Mouse (Mus musculus): ENCODE measurements around the gene Pip4k2c. TPM values are rescaled to one million over a fixed set of nuclear protein-coding genes. Genes with fewer than 3 reads are reported as not detected.

Gene Pip4k2c
- total RNA-seq (2014; fragmentation: Nextera tagmentation) (58.6 and 59.9 TPM in 2 replicates), total RNA-seq (2017) (28.0 and 35.3 TPM in 2 replicates)

DNA sequence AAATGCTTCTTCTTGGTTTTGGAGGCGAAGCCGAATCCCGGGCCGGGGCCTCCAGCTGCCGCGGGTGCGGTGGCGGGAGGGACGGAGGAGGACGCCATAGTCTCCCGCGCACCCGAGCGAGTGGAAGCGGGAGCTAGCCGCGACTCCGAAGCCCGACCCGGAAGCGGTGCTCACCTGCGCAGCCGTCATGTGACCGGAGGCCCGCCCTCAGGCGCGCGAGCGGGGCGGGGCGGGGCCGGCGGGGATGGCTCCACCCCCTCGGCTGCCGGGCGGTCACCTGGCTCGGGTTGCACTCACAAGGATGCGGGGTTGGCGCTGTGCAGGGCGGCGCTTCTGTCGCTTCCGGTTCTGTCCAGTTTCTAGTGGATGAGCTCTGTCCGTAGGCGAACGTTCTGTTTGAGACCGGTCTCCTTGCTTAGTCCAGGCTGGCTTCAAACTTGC is at the start of gene Pip4k2c:
Gene Pip4k2c (minus strand): TSS at position 172 of the 441 bp plus-strand sequence.
- peak; percentile 88 for ATAC-seq (replicated peaks; ENCODE audit: low FRiP score, low TSS enrichment, poor library complexity, severe bottlenecking)

DNA sequence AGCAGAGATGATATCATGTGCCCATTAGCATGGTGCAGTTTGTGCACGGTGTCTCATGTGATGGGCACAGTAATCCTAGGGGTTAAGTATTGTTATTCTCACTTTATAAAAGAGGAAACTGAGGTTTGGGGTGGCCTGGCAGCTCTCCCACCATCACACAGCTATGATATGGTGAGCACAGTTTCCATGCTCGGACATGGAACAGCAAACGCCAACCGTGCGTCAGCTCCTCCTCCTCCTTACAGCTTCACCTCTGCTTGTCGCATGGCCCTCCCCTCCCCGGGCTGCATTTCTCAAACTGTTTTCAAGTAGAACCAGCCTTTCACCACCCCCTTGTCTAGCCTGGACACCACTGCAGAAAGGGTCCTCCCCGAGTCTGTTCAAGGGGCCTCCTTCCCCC is 47.1 kb upstream of the Pip4k2c start:
- no peak for ATAC-seq (replicated peaks; ENCODE audit: low FRiP score, low TSS enrichment, poor library complexity, severe bottlenecking)

DNA sequence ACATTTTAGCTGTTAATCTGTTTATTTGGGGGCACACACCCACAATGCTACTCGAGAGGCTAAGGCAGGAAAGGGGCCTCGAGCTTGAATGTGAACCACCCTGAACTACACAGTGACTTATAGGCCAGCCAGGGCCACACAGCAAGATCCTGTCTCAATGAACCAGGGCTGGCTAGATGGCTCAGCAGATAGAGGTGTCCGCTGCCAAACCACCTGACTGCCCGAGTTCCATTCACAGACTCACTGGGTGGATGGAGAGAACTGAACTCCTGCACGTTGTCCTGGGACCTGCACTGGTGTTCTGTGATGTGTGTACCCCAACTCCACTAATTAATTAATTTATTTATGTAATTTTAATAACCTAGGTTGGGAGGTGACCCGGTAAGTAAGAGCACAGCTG is 46.4 kb upstream of the Pip4k2c start:
- ATAC-seq (replicated peaks; ENCODE audit: low FRiP score, low TSS enrichment, poor library complexity, severe bottlenecking) = no peak

DNA sequence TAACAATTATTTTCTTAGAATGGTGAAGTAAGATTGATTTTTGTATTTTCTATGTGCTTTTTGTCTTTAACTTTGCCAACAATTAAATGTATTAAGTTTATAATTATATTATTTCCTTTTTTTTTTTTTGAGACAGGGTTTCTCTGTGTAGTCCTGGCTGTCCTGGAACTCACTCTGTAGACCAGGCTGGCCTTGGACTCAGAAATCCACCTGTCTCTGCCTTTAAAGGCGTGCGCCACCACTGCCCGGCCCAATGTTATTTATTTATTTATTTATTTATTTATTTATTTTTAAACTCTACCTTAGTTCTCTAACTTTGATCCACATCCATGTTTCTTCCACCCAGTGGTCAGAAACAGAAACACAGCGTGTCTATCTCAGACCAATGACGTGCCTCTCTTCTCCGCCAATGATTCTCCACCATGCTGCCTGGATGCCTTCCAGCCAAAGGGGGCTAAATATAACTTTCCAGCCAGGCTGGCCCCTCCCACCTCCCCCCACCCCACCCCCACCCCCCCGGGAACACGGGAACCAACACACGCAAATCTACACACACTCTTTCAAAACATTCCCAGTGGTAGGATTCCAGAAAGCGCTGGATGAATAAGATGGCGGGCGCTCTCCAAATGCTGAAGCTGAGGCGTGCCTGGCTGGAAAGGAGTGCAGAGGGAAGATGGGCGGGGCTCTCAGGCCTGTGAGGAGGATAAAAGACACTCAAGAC is 44.4 kb upstream of the Pip4k2c start:
- ATAC-seq (replicated peaks; ENCODE audit: low FRiP score, low TSS enrichment, poor library complexity, severe bottlenecking) = no peak; the same call in 1 of the 2 replicates

DNA sequence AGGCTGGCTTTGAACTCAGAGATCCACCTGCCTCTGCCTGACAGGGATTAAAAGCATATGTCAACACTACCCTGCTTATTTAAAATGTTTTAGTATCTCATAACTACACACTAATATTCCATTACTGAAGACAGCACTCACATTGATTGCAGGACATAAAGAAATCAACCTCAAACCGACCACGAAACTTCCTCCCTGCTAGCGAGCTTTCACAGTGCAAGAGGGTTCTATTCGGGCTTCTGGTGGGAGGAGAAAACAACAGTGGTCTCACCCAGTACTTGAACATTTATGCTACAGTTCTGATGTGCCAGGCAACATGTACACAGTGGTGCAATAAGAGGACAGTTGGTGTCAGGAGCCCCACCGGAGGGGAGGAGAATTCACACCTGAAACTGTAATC is 39.4 kb upstream of the Pip4k2c start:
- no peak for ATAC-seq (replicated peaks; ENCODE audit: low FRiP score, low TSS enrichment, poor library complexity, severe bottlenecking)

DNA sequence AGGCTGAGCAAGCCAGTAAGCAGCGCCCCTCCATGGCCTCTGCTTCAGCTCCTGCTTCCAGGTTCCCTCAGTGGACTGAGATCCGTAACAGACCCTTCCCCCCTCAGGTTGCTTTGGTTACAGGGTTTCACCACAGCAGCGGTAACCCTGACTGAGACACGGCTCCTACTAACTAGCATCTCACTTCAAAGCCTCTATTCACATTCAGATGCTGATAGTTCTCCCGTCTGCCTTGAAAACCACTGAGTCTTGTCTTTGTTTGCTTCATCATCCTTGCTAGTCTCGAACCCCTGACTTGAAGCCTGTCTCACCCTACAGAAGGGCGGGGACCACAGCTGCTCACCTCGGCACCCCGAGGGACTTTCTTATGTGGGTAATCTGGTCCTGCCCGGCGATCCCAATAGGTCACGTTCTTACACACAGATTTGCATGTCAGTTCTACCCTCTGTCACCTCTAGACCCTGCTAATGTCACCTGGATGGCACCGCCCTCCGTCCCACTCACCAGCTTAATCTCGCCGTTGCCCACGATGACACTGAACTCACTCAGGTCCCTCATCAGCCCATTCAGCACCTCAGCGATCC is 26.9 kb upstream of the Pip4k2c start:
- no peak for ATAC-seq (replicated peaks; ENCODE audit: low FRiP score, low TSS enrichment, poor library complexity, severe bottlenecking)

DNA sequence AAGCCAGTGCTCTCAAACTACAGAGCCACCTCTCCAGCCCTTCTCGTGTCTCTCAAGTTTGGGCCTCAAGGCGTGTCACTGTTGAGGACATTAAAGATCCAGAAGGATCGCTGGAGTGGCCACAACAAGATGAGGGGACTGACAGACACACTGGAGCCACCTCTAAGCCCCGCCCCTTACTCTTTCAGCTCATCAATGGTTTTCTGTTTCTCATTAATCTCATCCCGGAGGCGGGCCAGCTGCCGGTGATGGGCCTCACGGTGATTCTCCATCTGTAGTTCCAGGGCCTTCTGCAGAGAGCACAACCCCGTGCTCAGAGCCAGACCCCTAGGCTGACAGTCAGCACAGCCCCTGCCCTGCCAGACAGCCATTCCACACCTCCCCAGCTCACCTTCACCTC is 25.2 kb upstream of the Pip4k2c start:
- no peak for ATAC-seq (replicated peaks; ENCODE audit: low FRiP score, low TSS enrichment, poor library complexity, severe bottlenecking)

DNA sequence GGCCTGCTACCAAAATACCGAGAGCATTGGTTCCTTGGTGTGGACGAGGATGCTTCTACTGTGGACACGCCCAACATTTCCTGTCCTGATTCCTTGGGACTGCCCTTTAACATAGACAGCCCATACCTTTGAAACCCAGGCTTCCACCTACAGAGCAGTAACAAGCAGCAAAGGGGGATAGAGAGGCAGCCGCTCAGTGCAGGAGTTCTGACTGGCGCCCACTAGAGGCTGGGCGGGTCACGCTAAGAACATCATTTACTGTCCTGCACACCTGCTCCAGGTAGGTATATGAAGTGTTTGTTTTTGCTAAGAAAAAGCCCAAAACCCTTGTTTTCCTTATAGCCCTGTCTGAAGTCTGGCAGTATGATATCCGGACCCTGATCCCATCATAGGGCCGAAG is 21.8 kb upstream of the Pip4k2c start:
- ATAC-seq (replicated peaks; ENCODE audit: low FRiP score, low TSS enrichment, poor library complexity, severe bottlenecking) = no peak

DNA sequence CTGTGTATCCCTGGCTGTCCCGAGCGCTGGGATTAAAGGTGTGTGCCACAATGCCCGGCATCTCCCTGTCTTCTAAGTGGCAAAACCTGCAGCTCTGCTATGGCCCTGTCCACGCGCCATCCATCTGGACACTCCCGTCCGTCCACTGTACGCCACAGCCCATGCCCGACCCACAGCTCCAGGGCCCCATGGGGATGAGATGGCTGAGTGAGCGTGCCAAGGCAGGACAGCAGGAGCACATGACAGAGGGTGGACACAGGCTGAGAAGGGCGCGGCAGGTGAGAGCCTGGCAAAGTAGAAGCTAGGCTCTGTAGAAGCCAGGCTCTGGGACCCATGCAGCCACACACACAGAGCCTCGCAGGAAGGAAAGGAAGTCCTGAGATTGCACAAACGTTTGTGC is 20.4 kb upstream of the Pip4k2c start:
- ATAC-seq (replicated peaks; ENCODE audit: low FRiP score, low TSS enrichment, poor library complexity, severe bottlenecking) = no peak

DNA sequence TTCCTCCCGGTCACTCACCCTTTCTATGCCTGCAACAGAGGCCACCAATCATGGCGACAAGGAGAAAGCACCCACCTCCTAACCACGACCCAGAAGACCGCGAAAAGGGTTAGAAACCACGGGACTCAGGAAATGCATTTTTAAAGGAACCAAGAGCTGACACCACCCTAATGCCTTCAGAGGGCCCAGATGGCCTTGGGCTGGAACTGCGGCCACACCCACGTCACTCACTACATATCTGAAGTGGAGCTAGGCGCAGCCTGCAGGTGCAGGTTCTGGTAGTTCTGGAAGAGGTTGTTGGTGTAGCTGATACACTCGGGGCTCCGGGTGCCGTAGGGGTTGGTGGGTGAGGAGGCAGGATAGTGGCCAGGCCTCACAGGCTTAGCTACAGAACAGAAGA is 19.3 kb upstream of the Pip4k2c start:
- ATAC-seq (replicated peaks; ENCODE audit: low FRiP score, low TSS enrichment, poor library complexity, severe bottlenecking) = peak; percentile 62

DNA sequence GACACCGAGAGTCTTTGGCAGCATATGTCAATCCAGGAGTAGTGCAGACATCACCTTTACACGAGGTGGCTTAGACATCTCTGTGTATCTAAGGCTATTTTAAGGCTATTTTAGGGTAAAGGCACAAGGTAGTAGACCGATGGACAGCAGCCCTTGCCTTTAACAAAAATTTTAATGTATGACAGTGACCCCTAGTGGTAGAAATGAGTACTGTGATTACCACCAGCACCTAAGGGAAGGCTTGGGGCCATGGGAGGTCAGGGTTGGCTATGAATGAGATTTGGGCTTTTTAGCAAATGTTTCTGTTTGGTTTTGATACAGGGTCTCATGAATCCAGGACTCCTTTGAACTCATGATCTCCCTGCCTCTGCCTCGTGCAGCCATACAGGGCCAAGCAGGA is 17.5 kb upstream of the Pip4k2c start:
- 0 out of 2 replicates have a peak, but pooled peaks have one; percentile 57 for ATAC-seq (replicated peaks; ENCODE audit: low FRiP score, low TSS enrichment, poor library complexity, severe bottlenecking)

DNA sequence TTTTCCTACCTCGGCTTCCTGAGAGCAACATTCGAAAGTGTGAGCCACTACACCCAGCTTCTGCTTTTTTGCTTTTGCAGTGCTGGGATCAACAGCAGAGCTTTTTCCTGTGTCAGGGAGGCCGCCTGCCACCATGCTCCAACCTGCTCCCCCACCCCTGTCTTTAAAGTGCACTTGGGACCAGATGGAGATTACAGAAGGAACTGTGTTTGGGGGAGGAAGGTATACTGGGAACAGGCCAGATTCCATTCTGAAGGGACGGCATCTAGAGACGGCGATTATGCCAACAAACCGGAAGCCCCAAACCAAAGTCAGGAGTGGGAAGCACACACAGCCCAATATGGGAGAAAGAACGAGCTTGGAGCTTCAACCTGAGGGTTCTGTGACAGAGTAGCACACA is 15.8 kb upstream of the Pip4k2c start:
- ATAC-seq (replicated peaks; ENCODE audit: low FRiP score, low TSS enrichment, poor library complexity, severe bottlenecking) = no peak

DNA sequence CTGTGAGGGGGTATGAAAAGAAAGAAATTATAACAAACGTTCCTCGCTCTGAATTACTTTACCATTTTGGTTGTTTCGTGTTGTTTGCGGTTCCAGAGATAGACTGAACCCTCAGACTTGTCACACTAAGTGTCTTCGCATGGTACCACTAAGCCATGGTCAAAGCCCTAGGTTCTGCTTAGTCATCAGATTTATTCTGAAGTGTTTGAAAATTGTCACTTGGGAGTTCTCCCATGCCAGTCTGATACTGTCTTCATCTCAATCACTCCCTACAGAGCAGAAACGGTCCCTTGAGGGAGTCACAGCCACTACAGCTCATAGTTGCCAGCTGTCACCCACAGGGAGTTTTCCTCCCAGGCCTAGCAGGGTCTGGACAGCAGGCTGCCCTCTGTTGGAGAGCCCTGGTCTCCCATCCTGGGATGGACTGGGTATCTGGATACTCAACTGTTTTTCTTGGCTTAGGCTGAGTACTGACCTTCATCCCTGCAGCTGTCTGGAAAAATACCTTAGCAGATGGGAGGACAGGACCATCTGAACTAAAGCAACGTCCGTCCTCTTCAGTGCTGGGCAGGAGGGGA is 15.0 kb upstream of the Pip4k2c start:
- ATAC-seq (replicated peaks; ENCODE audit: low FRiP score, low TSS enrichment, poor library complexity, severe bottlenecking) = no peak

DNA sequence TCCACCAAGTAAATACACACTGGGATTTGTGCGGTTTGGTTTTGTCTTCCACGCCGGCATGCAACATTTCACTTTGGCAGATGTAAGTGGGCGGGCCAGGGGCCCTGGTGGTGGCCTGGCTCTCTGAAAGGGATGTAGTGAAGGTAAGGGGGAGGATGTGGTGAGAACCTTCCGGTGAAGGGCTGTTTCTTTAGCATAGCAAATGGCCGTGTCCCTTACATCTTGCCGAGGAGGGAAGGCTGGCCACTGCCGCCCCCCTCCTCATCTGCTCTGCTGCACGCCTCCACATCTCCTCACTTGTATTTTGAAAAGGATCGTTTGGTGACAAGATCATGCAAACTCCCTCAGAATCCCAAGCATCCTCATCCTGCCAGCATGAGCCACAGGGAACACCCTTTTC is 14.3 kb upstream of the Pip4k2c start:
- no peak for ATAC-seq (replicated peaks; ENCODE audit: low FRiP score, low TSS enrichment, poor library complexity, severe bottlenecking)

DNA sequence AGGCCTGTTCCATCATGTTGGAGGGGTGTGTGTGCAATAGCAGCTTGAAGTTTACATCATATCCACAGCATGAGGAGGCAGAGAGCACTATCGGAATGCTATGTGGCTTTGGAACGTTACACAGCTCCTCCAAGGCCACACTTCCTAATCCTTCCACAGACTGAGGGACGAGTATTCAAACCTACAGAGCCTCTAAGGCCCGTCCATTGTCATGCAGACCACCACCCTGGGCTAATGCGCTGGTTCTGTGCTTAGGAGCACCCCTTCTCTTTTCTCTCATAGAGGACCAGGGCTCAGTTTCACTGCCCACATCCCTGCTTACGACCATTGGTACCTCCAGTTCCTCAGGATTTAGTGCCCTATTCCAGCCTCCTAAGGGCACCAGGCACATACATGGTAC is 13.8 kb upstream of the Pip4k2c start:
- no peak for ATAC-seq (replicated peaks; ENCODE audit: low FRiP score, low TSS enrichment, poor library complexity, severe bottlenecking)

DNA sequence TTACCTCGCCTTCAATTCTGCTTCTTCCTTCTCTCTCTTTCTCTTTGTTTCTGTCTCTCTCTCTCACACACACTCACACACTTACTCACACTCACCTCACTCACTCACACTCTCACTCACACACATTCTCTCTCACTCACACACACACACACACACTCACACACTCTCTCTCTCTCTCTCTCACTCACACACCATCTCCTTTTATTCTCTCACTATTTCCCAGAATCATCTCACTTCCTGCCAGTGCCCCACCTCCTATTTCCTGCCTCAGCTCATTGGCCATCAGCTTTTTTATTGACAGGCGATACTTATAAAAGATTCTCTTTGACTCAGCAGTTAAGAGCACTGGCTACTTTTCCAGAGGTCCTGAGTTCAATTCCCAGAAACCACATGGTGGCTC is 7.0 kb upstream of the Pip4k2c start:
- no peak for ATAC-seq (replicated peaks; ENCODE audit: low FRiP score, low TSS enrichment, poor library complexity, severe bottlenecking)

DNA sequence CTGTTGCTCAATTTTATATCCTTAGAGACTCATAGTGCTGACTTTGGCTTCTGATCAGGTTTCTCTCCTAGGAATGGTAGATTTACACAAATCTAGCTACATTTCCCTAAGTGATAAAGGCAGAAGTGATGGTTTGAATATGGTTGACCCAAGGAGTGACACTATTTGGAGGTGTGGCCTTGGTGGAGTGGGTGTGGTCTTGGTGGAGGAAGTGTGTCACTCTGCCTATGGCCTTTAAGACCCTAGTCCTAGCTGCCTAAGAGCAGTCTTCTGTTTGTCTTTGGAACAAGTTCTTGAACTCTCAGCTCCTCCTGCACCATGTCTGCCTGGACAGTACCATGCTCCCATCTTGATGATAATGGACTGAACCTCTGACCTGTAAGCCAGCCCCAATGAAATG is 5.8 kb upstream of the Pip4k2c start:
- ATAC-seq (replicated peaks; ENCODE audit: low FRiP score, low TSS enrichment, poor library complexity, severe bottlenecking) = no peak

DNA sequence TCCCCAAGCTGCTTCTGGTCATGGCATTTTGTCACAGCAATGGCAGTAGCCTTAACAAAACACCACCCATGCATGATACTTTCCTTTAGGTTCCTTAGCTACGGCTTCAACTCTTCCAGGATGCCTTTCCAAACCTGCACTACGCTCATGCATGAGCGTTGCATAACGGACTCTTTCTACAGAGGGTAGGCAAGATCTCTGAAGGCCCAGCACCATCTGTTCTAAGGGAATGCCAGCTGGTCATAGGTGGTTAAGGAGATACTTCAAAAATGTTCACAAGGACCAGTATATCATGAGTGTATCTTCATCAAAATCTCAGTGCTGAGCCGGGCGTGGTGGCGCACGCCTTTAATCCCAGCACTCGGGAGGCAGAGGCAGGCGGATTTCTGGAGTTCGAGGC is 5.1 kb upstream of the Pip4k2c start:
- no peak for ATAC-seq (replicated peaks; ENCODE audit: low FRiP score, low TSS enrichment, poor library complexity, severe bottlenecking)

DNA sequence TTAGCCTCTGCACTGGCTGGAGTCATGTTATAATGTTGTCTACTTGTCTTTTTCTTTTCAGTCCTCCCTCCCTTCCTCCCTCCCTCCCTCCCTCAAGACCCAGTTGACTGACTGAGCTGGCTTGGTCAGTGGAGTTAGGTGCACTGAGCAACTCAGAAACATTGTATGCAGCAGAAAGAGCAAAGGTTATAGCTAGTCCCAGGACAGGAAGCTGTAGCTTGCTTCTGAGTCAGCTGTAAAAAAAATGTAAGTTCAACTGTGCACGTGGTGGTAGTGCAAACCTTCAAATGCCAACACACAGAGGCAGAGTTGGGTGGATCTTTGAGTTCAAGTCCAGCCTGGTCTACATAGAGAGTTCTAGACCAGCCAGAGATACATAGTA is 3.0 kb upstream of the Pip4k2c start:
- ATAC-seq (replicated peaks; ENCODE audit: low FRiP score, low TSS enrichment, poor library complexity, severe bottlenecking) = no peak

DNA sequence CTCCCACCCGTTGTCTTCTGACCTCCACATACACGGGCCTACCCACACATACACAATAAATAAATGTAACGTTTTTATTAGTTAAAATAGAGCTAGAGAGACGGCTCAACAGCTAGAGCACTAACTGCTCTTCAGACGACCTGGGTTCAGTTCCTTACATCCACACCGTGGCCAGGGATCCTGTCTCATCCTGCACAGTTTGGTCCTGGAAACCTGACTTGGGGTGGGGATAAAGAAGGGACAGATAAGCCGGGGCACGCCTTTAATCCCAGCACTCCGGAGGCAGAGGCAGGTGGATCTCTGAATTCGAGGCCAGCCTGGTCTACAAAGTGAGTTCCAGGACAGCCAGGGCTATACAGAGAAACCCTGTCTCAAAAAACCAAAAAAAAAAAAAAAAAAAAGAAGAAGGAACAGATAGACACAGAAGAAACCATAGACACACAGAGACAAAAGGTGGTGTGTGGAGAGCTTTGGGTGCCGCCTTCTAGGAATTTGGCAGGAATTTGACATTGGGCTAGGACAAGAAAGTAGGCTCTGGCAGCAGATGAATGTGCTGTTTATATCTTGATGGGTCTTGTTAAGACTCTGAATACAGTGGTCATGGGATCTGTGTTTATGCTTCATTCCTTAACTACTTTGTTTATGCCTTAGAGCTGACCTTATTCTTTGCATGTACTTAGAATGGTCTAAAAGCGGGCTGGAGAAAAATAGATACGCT is 2.5 kb upstream of the Pip4k2c start:
- no peak for ATAC-seq (replicated peaks; ENCODE audit: low FRiP score, low TSS enrichment, poor library complexity, severe bottlenecking)

Data from megakaryocyte-erythroid progenitor cell, adult 5-6 weeks (primary cell).